Mouse (Mus musculus): Measurements from ENCODE around the gene Sumo1. TPM values are rescaled to one million over a fixed set of nuclear protein-coding genes. Genes with fewer than 3 reads are reported as not detected.
"Not testable (repeated sequence)": the region's sequence is repeated elsewhere in the genome, so short reads cannot be mapped to it uniquely, and the experiment has no call there.

Sumo1 gene
- polyA plus RNA-seq, 1 experiment from 2014 or later: 152 TPM

DNA sequence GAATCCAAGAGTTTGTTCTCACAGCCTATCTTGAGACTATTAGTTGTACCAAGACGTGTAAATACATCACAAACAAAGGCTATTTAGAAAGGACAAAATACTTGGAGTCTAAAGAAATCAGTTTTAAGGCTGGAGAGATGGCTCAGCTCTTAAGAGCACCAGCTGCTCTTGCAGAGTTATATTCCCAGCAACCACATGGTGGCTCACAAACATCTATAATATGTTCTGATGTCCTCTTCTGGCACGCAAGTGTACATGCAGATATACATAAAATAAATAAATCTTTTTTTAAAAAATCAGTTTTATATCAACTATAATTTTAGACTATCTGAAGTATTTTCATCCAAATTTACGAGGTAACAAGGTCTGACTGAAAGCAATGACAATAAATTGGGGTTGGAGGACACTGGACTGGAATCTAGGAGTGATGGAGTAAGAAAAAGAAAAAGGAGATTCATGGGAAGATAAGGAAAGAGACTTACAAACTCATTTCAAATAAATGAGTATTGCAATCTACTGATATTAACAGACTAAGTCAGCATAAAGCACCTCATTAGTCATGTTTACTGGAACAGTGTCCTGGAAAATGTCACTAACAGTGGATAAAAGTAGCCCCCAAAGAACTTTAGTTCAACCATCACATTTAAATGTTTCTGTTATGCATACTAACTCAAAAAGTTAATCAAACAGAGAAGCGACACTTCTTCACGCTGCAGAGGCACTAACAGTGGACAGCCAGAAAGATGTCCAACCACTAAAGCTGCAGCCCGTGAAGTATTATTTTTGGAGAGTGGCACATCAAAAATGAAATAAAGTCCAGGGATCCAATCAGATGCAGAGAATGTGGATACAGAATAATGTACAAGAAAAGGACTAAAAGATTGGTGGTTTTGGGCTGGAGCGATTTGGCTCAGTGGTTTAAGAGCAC, 14.1 kb downstream of the Sumo1 start:
- 95% methylated on average over 7 of the region's 7 CpGs for WGBS (ENCODE audit: missing documents)
- Histone ChIP-seq H3K27ac (no peak overlapping the region), H3K79me2 (ENCODE audit: inconsistent target) (peaks cover 73% of the 10 kb centered on the region), H3K4me3 (ENCODE audit: inconsistent target) (no peak overlapping the region), H3K36me3 (ENCODE audit: inconsistent target) (peaks cover 29% of the 10 kb centered on the region)

DNA sequence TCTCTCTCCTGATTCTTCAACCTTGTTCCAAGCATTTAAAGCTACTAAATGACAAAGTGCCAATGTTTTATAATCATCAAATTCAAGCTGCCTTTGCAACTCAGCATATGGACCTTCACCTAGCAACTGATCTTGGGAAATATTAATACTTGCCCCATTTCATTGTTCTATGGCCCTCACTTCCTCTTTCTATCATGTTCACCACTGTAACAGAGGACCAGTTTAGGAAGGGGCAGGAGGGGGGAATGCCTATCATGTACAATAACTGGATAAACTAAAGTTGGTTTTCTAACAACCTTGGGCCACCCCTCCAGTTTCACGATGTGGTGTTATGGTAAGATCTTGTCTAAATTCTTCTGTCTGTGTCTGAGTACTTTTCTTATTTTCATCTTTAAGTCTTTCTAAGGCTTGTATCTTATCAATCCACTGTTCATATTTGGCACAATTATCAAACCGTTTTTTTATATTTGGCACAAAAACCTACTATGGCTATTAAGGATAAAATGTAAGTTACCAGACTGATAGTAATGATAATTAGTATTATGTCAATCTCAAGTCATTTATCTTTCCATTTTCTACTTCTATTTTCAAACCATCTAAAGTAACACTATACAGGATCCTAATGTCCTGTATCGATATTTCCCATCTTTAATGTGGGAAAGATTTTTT, 17.3 kb downstream of the Sumo1 start:
- H3K4me3 ChIP-seq (ENCODE audit: inconsistent target): no peak overlapping the region
- peaks cover 39% of the 10 kb centered on the region for H3K36me3 ChIP-seq (ENCODE audit: inconsistent target)
- H3K27ac ChIP-seq: no peak overlapping the region
- peaks cover 42% of the 10 kb centered on the region for H3K79me2 ChIP-seq (ENCODE audit: inconsistent target)
- 97% methylated on average over 3 of the region's 3 CpGs for WGBS (ENCODE audit: missing documents)

DNA sequence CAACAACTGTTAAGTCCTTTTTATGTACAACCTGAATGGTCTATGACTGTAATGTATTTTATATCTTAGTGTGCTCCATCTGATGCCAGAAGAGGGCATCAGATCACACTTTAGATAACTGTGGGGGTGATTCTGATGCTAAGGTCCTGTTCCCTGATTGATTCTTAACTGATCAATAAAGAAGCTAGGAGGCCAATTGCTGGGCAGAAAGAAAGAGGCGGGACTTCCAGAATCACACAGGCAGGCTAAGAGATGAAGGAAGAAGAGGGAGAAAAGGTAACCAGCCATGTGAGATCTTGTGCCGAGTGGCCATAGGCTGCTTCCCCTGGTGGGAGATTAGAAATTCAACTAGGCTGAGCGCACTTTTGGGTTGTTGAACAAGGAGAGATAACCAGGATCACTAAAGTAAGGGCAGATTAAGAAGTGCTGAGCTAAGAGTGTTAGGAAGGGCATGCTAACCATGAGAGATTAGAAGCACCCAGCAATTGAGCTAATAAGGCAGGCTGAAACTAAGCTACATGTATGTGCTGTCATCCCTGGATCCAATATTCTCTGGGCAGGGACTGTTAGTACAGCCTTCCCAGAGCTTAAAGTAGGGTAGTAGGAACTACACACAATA, 19.3 kb downstream of the Sumo1 start:
- Histone ChIP-seq H3K79me2 (ENCODE audit: inconsistent target) (peaks cover 21% of the 10 kb centered on the region), H3K36me3 (ENCODE audit: inconsistent target) (peaks cover 39% of the 10 kb centered on the region), H3K4me3 (ENCODE audit: inconsistent target) (no peak overlapping the region), H3K27ac (no peak overlapping the region)
- whole genome bisulfite sequencing (ENCODE audit: missing documents): 100% methylated on average over 3 of the region's 3 CpGs

DNA sequence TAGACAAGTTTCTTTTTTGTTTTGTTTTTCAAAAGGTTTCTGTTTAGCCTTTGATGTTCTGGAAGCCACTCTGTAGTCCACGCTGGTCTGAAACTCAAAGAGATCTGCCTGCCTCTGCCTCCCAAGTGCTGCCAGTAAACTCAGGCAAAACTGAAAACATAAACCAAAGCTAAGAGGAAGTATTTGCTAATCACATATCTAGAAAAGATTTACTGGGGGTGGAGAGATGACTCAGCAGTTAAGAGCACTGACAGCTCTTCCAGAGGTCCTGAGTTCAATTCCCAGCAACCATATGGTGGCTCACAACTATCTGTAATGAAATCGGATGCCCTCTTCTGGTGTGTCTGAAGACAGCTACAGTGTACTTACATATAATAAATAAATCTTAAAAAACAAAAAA, 24.1 kb downstream of the Sumo1 start:
- H3K36me3 ChIP-seq (ENCODE audit: inconsistent target): peaks cover 36% of the 10 kb centered on the region
- not testable (repeated sequence) for H3K27ac ChIP-seq; H3K4me3 ChIP-seq (ENCODE audit: inconsistent target); H3K79me2 ChIP-seq (ENCODE audit: inconsistent target)
- 83% methylated on average over 2 of the region's 2 CpGs for WGBS (ENCODE audit: missing documents)

DNA sequence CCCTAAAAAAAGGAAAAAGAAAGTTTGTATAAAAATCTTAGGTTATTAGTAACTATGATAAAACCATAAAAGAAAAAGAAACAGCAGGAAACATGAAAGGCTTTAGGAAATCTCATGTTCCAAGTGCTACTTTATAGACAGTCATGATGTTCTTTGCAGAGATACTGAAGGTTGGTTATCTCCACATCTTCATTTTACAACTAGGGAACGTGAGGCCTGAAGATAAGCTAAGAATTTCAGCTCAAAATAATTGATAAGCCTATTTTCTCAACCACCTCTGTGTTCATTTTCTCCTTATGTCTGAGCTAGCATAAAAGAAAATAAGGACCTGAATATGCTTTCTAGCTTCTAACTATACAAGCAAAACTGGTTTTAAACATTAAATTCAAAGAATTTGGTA, 28.1 kb downstream of the Sumo1 start:
- WGBS (ENCODE audit: missing documents): 71% methylated on average over 1 of the region's 1 CpGs
- H3K79me2 ChIP-seq (ENCODE audit: inconsistent target): no peaks in the 10 kb centered on the region
- peaks cover 36% of the 10 kb centered on the region for H3K36me3 ChIP-seq (ENCODE audit: inconsistent target)
- H3K4me3 ChIP-seq (ENCODE audit: inconsistent target): no peak overlapping the region
- H3K27ac ChIP-seq: no peak overlapping the region

DNA sequence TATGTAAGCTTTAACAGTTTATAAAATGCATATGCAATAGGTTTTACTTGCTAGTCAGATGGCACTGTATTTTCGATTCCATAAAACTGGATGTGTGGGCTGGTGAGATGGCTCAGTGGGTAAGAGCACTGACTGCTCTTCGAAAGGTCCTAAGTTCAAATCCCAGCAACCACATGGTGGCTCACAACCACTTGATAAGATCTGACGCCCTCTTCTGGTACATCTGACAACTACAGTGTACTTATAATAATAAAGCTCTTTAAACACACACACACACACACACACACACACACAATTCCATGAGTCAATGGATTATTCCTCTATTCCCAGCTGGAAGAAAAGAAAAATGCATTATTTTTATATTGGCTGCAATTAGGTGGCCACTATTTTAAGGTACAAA, 32.3 kb downstream of the Sumo1 start:
- 95% methylated on average over 3 of the region's 3 CpGs for WGBS (ENCODE audit: missing documents)
- Histone ChIP-seq H3K36me3 (ENCODE audit: inconsistent target) (peaks cover 26% of the 10 kb centered on the region), H3K79me2 (ENCODE audit: inconsistent target) (no peaks in the 10 kb centered on the region), H3K4me3 (ENCODE audit: inconsistent target) (no peak overlapping the region), H3K27ac (no peak overlapping the region)

DNA sequence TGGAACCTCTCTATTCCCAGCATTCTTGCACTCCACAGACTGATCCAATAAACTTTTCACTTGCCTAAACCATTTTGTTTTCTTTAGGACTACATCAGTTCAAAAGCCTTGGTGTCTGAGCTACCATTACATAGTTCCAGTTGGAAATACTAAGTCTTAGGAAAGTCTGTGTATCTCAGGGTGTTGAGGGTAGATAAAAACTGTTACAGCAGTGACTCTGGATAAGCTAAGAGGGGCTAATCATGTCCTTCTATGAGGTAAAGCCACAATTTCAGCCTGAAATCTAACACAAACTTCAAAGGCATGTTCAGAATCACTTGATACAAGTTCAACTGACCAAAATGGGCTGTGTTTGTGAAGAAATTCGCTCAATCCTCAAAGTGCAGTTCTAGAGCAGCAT, 34.3 kb downstream of the Sumo1 start:
- no peaks in the 10 kb centered on the region for H3K79me2 ChIP-seq (ENCODE audit: inconsistent target)
- H3K27ac ChIP-seq: no peak overlapping the region
- H3K4me3 ChIP-seq (ENCODE audit: inconsistent target): no peak overlapping the region
- peaks cover 8% of the 10 kb centered on the region for H3K36me3 ChIP-seq (ENCODE audit: inconsistent target)
- 100% methylated on average over 1 of the region's 1 CpGs for WGBS (ENCODE audit: missing documents)

DNA sequence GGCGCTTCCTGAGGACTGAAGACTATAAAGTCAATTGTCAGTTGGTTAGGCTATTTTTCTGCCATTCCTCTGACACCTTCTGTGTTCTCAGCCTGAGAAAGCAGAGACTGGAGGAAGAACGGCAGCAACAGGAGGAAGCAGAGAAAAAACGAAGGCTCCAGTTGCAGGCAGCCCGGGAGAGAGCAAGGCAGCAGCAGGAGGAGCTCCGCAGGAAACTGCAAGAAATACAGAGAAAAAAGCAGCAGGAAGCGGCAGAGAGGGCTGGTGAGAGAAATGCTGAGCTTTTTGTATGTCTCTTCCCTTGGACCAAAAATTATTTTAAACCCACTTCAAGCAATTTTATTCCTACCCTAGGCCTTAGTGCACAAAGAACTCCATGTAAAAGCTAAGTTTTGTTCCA, 37.6 kb downstream of the Sumo1 start:
- 35% methylated on average over 6 of the region's 6 CpGs for WGBS (ENCODE audit: missing documents)
- H3K27ac ChIP-seq: no peak overlapping the region
- no peaks in the 10 kb centered on the region for H3K36me3 ChIP-seq (ENCODE audit: inconsistent target)

DNA sequence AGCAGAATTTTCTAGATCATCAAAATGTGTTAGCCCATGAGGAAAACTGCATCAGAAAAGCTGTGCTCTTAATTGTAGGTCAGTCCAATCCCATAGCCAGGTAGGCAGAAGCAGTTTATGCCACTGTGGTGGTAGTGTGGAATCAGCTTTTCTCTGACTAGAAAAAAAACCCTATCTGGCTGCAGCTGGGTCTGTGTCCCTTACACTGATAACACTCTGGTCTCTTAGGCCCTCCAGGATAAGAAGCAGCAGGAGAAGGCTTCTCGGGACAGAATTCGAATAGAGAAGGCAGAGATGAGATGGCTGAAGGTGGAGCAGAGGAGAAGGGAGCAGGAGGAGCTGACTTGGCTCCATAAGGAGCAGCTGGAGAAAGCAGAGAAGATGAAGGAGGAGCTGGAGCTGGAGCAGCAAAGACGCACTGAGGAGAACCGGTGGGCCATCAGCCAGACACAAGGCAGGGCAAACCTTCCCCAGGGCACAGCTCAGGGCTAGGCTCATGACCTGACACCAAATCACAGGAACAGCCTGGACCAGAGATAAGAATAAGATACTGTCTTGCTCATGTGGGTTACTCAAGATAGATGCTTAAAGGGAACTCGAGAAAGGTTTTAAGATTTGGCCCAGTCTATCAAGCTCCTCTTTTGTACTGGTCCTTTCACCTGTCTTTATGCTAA, 38.5 kb downstream of the Sumo1 start:
- 90% methylated on average over 5 of the region's 5 CpGs for WGBS (ENCODE audit: missing documents)

More for the DNA sequence above, 37.6 kb downstream of the Sumo1 start:
- Histone ChIP-seq H3K4me3 (ENCODE audit: inconsistent target) (no peak overlapping the region), H3K79me2 (ENCODE audit: inconsistent target) (no peaks in the 10 kb centered on the region)

DNA sequence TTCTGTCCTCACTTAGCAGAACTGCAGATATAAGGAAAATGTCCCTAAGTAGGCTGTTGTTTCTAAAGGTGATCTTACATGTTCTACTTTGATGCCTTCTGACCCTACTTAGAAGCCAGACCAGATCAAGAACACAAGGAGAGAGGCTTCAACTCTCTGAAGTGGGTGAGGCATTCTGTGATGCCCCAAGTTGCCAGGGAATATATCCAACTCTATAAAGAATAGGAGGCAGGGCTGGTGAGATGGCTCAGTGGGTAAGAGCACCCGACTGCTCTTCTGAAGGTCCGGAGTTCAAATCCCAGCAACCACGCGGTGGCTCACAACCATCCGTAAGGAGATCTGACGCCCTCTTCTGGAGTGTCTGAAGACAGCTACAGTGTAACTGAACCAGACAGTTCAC, 40.3 kb downstream of the Sumo1 start:
- H3K36me3 ChIP-seq (ENCODE audit: inconsistent target); H3K79me2 ChIP-seq (ENCODE audit: inconsistent target); H3K27ac ChIP-seq; H3K4me3 ChIP-seq (ENCODE audit: inconsistent target): not testable (repeated sequence)
- 93% methylated on average over 6 of the region's 6 CpGs for WGBS (ENCODE audit: missing documents)

More for the DNA sequence above, 38.5 kb downstream of the Sumo1 start:
- H3K27ac ChIP-seq: no peak overlapping the region
- no peaks in the 10 kb centered on the region for H3K79me2 ChIP-seq (ENCODE audit: inconsistent target)
- H3K4me3 ChIP-seq (ENCODE audit: inconsistent target): no peak overlapping the region
- no peaks in the 10 kb centered on the region for H3K36me3 ChIP-seq (ENCODE audit: inconsistent target)

DNA sequence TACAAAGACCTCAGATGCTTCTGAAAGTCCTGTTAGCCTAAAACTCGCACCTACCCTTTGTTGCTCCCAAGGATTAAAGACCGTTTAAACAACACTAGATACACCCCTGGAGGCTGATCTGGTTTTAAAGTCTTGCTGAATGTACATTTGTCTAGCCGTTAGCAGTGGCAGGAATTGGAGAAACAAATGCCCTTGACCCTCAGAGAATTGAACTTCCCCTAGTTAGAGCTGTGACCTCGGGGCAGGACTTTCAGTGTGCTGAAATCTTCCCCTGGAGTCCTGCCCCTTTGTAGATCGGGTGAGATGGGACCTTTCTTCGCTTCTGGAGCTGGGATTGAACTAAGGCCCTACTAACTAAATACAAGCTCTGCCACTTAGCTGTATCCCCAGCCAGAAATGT, 41.4 kb downstream of the Sumo1 start:
- H3K4me3 ChIP-seq (ENCODE audit: inconsistent target): no peak overlapping the region
- H3K79me2 ChIP-seq (ENCODE audit: inconsistent target): no peaks in the 10 kb centered on the region
- WGBS (ENCODE audit: missing documents): 70% methylated on average over 6 of the region's 6 CpGs
- no peak overlapping the region for H3K27ac ChIP-seq
- no peaks in the 10 kb centered on the region for H3K36me3 ChIP-seq (ENCODE audit: inconsistent target)

DNA sequence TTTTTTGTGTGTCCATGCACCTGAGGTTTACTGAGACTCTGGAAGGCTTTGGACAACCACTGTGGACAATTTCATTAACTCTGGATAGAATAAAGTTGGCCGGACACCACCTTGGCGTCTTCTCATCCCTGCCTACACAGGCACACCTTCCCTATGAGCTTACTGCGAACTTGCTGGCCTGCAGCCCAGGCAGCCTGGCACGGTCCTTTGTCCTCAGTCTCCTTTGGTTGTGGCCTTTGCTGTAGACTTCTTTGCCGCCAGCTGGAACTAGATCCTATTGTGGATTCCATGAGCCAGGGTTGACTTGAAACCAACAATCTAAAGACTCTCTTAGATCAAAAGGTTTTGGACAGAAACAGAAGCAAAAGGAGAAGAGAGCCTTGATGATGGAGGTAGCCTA, 45.2 kb downstream of the Sumo1 start:
- H3K79me2 ChIP-seq (ENCODE audit: inconsistent target): no peaks in the 10 kb centered on the region
- H3K27ac ChIP-seq: no peak overlapping the region
- H3K4me3 ChIP-seq (ENCODE audit: inconsistent target): no peak overlapping the region
- H3K36me3 ChIP-seq (ENCODE audit: inconsistent target): no peaks in the 10 kb centered on the region
- 97% methylated on average over 5 of the region's 5 CpGs for WGBS (ENCODE audit: missing documents)

DNA sequence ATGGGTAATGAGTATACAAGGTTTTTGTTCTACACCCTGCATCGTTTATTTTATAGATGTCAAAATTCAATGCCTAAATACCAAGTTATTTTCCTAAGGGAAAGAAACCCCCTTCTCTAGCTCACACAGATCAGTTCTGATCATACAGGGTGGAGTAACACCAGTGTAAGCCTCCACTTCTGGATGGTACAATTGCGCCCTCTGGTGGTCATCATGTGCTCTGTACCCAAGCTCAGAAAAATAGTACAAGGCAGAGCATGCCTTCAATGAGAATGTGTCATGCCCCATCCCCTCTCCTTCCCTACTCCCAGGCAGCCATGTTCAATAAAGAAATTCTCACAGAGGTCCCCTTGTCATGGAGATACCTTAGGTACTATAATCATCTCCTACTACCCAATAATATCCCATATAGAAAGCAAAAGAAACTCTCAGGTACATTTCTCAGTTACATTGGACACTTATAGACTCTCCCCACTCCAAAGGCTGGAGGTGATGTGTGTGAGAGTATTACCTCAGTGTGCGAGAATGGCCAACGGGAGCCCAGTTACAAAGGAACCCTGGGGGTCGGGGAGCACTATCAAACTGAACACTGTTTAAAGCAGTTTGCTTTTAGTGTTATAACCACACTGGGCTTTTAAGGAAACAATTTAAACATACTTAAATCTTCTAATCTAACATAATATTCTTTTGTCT, 47.2 kb downstream of the Sumo1 start:
- Histone ChIP-seq H3K4me3 (ENCODE audit: inconsistent target) (no peak overlapping the region), H3K27ac (no peak overlapping the region), H3K36me3 (ENCODE audit: inconsistent target) (no peaks in the 10 kb centered on the region), H3K79me2 (ENCODE audit: inconsistent target) (no peaks in the 10 kb centered on the region)
- 31% methylated on average over 5 of the region's 5 CpGs for WGBS (ENCODE audit: missing documents)

DNA sequence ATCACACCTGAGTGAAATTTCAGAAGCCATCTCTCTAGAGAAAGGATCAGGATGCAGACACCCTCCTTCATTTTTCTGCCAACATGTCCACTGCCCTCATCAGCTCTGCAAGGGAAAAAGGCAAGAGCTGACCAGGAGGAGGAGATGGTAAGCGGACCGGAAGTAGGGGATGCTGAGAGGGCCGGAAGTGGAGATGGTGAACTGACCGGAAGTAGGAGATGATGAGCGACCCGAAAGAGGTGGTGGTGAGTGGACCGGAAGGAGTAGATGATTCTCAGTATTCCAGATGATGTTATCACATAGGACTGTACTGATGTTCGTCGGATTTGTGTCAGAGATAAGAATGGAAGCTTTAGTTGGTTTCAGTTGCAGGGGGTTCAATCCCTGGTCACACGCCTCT, 51.4 kb downstream of the Sumo1 start:
- H3K79me2 ChIP-seq (ENCODE audit: inconsistent target): no peaks in the 10 kb centered on the region
- no peak overlapping the region for H3K4me3 ChIP-seq (ENCODE audit: inconsistent target)
- no peak overlapping the region for H3K27ac ChIP-seq
- 93% methylated on average over 10 of the region's 10 CpGs for WGBS (ENCODE audit: missing documents)
- H3K36me3 ChIP-seq (ENCODE audit: inconsistent target): no peaks in the 10 kb centered on the region
